Mouse (Mus musculus): ENCODE results near the gene Hoxa9. TPM values are rescaled to one million over a fixed set of nuclear protein-coding genes. Genes with fewer than 3 reads are reported as not detected.

Gene Hoxa9
- total RNA-seq, 2 experiments from 2014 or later, result not detected

- DNase-seq, result no peak
Observed at GRCm38 (mm10) chr6:52261751-52262462, 31.0 kb upstream of the Hoxa9 start.

- no peak for DNase-seq
Observed at GRCm38 (mm10) chr6:52260654-52261575, 30.0 kb upstream of the Hoxa9 start, which contains the start of gene Hoxa13. Hoxa13 (minus strand) TSS chr6:52260880.

- DNase-seq, result no peak
Observed at GRCm38 (mm10) chr6:52259811-52260261, 28.9 kb upstream of the Hoxa9 start.

GRCm38 (mm10) chr6:52259081-52259790 is 28.3 kb upstream of the Hoxa9 start:
- no peak for DNase-seq

GRCm38 (mm10) chr6:52256956-52257355 is 26.1 kb upstream of the Hoxa9 start:
- peak; percentile 88 for DNase-seq

- no peak for DNase-seq
Observed at GRCm38 (mm10) chr6:52253511-52254500, 22.9 kb upstream of the Hoxa9 start.

GRCm38 (mm10) chr6:52252775-52253376 is 22.0 kb upstream of the Hoxa9 start:
- DNase-seq, result no peak

GRCm38 (mm10) chr6:52252016-52252774 is 21.3 kb upstream of the Hoxa9 start:
- DNase-seq, result no peak

GRCm38 (mm10) chr6:52251177-52251879 is 20.4 kb upstream of the Hoxa9 start:
- no peak for DNase-seq

- DNase-seq, result no peak
Observed at GRCm38 (mm10) chr6:52249826-52250225, 18.9 kb upstream of the Hoxa9 start.

- DNase-seq, result no peak
Observed at GRCm38 (mm10) chr6:52249415-52249738, 18.5 kb upstream of the Hoxa9 start.

GRCm38 (mm10) chr6:52248638-52249414 is 17.9 kb upstream of the Hoxa9 start:
- DNase-seq, result no peak

- no peak for DNase-seq
Observed at GRCm38 (mm10) chr6:52247766-52248637, 17.1 kb upstream of the Hoxa9 start.

GRCm38 (mm10) chr6:52246916-52247315 is 16.0 kb upstream of the Hoxa9 start:
- DNase-seq, result no peak

GRCm38 (mm10) chr6:52246403-52246803 is 15.5 kb upstream of the Hoxa9 start:
- DNase-seq, result no peak

- DNase-seq, result no peak
Observed at GRCm38 (mm10) chr6:52245757-52246142, 14.9 kb upstream of the Hoxa9 start, which contains the start of gene Hoxa11. Hoxa11 (minus strand) TSS chr6:52245810.

- DNase-seq, result no peak
Observed at GRCm38 (mm10) chr6:52245040-52245756, 14.3 kb upstream of the Hoxa9 start.

All from heart, postnatal 4 days (tissue).